Mouse (Mus musculus): Measurements from ENCODE around the gene Dnajb11. TPM values are rescaled to one million over a fixed set of nuclear protein-coding genes. Genes with fewer than 3 reads are reported as not detected.

Dnajb11 gene
- polyA plus RNA-seq, 1 experiment: 21.0 TPM

Other genes with a start within 250 kb of the Dnajb11 start
- gene Dgkg, start 200.6 kb upstream of the Dnajb11 start, polyA plus RNA-seq (2012; rRNA removed): 1.9 and 2.4 TPM in 2 replicates
- not detected in 2 replicates for gene Crygs, start 46.3 kb upstream of the Dnajb11 start, polyA plus RNA-seq (2012; rRNA removed)
- gene Tbccd1, start 176 bp upstream of the Dnajb11 start, polyA plus RNA-seq (2012; rRNA removed): 18.1 and 19.8 TPM in 2 replicates
- gene Ahsg, start 33.4 kb downstream of the Dnajb11 start, polyA plus RNA-seq (2012; rRNA removed): 1.6 and 11.2 TPM in 2 replicates
- 10.9 and 13.7 TPM in 2 replicates for gene Fetub, start 60.5 kb downstream of the Dnajb11 start, polyA plus RNA-seq (2012; rRNA removed)
- gene Hrg, start 93.2 kb downstream of the Dnajb11 start, polyA plus RNA-seq (2012; rRNA removed): 0.57 TPM in 1 of 2 replicates, not detected in the other
- gene Kng2, start 171.6 kb downstream of the Dnajb11 start, polyA plus RNA-seq (2012; rRNA removed): 0.85 and 1.1 TPM in 2 replicates
- gene Kng1, start 200.0 kb downstream of the Dnajb11 start, polyA plus RNA-seq (2012; rRNA removed): 0.04 and 0.91 TPM in 2 replicates
- gene Eif4a2, start 249.6 kb downstream of the Dnajb11 start, polyA plus RNA-seq (2012; rRNA removed): 149 and 173 TPM in 2 replicates